Mouse (Mus musculus) large intestine, adult 2 months (tissue): ENCODE data around the gene Brap. TPM values are rescaled to one million over a fixed set of nuclear protein-coding genes. Genes with fewer than 3 reads are reported as not detected.
"Not testable (repeated sequence)": the region's sequence is repeated elsewhere in the genome, so short reads cannot be mapped to it uniquely, and the experiment has no call there.

Source experiments
- DNase-seq: peaks from one replicate; pipeline ENCODE4 v3.0.0-alpha.2; 2012; ENCODE audit warnings: low read depth, low spot score
- WGBS: fragments of 180-500 bp; shearing (Covaris S2); methylation state at CpG from one replicate; pipeline ENCODE4 v1.1.7; 2018; 5-methylcytosine and 5-hydroxymethylcytosine counted together
- polyA plus RNA-seq: library from polyadenylated mRNA; depleted of rRNA; stranded (reverse); fragments of >200 nt; gene quantifications from 2 replicates; pipeline ENCODE4 v1.2.3, GENCODE M21; 2012

Gene Brap
- polyA plus RNA-seq, 1 experiment: 18.7 TPM

DNA sequence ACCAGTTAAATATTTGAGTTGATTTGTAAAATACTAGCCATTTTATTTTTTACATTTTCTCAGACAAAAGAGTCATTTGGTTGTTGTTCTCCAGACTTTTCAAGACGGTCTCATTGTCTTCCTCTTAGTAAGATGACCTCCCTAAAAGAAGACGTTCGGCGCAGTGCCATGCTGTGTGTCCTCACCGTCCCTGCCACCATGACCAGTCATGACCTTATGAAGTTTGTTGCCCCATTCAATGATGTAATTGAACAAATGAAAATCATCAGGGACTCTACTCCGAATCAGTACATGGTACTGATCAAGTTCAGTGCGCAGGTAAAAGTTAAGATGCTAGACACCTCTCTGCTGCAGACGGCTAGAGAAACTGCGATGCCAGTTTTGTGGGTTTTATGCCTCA is 4.6 kb downstream of the Brap start:
- no peak for DNase-seq
- WGBS: 96% methylated on average over 9 of the region's 9 CpGs

DNA sequence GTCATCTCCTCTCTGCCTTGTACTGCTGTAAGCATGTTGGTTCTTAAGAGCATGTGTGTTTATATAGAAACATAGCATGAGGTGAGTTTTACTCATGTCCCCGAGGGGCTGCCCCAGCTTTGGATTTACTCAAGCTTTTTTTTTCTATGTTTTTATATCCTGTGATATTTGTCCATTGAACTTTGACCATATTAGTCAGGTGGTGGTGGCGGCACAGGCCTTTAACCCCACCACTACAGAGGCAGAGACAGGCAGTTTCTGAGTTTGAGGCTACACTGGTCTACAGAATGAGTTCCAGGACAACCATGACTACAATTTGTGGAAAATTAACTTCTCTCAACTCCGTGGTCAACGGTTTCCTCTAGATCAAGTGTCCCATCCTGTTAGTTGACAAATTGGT is 6.7 kb downstream of the Brap start:
- 64% methylated on average over 4 of the region's 4 CpGs for WGBS
- DNase-seq: no peak

DNA sequence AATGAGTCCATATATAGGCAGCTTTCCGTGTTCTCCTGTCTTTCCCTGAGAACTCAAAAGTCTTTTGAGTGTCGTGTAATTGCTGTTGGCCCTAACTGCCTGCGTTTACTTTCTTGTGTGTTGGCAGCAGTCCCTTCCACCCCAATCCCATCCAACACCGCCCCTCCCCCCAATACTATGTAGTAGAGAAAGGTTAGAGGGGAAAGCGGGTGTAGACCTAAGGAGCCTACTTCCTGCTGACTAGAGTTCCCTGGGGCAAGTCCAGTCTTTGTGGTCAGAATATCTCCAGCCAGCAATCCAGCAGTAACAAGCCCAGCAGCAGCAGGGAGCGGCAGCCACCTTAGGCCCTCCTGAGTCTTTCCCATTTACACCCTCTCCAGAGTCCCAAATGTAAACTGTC is 8.0 kb downstream of the Brap start:
- WGBS: 46% methylated on average over 6 of the region's 6 CpGs
- no peak for DNase-seq

DNA sequence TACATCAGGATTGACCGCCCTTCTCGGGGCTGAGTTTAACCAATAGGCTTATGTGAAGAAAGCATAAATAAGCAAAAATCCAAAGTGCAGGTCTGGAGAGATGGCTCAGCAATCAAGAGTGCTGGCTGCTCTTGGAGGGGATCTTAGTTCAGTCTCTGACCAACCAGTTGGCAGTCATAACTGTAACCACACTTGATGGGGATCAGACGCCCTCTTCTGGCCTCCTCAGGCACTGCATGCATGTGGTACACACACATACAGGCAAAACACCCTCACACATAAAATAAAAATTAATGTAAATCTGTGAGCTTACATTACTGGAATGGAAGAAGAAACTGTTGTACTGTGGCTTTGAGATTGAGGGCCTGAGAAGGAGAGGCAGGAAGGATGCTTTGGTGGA is 10.0 kb downstream of the Brap start:
- 93% methylated on average over 3 of the region's 3 CpGs for WGBS
- no peak for DNase-seq

DNA sequence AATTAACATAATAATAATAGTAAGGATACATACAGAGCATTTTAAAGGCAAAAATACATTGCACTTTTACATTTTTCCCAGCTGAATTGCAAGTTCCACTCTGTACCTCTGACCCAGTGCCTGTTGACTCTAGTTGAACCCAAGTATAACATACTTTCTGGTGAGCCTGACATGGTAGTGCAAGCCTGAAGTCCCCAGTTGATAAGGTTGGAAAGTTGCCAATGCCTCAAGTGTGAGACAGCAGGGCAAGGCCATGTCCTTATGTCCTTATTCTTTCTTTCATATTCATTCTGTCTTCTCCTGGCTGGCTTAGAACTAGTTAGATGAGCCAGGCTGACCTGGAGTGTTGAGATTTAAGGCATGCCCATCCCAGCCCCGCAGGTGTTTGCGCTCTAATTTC is 21.9 kb downstream of the Brap start:
- no peak for DNase-seq
- WGBS: 91% methylated on average over 2 of the region's 2 CpGs

DNA sequence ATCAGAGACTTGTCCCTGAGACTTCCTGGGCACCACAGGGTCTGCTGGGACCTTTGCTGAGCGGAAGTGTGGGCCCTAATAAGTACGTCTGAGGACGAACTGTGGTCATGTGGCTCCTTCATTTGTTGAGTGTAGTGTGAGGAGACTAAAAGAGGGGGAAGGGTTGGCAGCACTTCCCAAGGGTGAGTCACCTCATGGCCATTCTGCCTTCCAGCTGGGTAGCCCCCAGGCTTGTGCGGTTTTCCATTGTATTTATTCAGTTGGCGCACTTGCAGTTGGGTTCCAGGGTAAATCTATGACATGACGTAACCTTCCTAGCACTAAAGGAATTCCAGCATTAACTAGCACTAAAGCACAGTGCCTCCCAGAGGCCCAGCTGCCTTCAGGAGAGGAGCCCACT is 25.1 kb downstream of the Brap start:
- DNase-seq: no peak
- WGBS: 76% methylated on average over 6 of the region's 6 CpGs

DNA sequence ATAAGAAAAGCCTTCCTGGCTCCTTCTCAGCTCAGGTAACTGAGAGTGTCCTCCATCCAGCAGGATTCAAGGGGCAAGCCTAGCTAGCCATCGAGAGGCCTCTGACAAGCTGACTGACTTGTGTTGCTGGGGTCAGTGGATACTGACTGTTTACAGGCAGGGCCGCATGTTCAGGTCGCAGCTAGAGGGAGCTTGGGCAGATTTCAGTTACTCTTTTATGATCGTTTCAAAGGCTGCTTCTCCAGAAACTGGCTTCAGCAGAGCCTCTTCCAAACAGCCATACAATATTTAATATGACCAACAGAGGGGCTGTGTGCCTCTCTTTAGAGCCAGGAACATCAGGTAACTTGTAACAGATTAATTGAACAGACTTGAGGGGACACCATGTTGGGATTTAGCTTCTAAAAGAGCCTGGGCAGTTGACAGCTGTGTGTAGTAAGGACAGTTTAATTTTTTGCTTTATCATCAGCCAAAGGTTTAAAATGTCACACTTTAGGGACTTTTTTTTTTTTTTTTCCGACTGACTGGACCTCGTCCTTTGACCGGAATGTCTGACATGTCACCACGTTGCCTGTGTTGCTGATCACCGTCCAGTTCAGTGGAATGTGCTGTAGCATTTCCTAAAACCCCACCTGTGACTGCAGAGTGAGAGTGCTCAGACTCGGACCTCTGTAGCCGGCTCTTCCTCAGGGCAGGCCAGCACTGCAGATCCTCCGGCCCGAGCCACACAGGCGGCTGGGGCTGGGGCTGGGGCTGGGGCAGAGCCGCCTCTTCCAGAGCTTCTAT is 25.9 kb downstream of the Brap start:
- DNase-seq: no peak
- WGBS: 71% methylated on average over 15 of the region's 15 CpGs

DNA sequence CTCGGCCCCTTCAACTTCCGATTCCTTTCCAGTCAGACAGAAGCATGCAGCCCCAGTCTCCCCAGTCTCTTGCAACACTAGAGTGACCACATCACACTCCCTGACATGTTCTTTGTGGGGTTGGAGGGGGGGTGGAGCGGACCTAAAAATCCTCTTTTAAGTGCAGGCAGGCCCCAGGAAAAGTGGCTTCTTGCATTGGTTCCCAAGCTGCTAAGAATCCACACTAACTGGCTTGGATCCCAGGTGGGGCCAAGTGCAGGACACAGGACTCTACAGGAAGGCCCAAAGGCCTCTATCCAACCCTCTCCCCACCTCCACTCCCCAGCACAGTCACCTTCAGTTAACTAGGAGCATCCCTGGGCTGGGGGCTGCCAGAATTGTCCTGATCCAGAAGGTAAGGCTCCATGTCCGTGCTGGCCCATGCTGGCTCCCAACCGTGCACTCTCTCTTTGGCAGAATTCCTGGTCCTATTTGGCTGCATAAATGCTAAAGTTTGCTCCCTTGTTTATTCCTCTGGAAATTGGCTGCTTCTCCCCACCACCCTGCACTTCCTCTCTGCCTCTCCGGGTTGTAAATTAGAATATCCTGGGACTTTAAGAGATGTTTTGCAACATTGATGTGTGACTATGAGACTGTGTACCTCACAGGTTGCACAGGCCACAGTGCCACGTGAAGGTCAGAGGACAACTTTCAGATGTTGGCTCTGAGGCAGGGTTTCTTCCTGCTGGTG is 30.3 kb downstream of the Brap start:
- 48% methylated on average over 7 of the region's 7 CpGs for WGBS
- no peak for DNase-seq

DNA sequence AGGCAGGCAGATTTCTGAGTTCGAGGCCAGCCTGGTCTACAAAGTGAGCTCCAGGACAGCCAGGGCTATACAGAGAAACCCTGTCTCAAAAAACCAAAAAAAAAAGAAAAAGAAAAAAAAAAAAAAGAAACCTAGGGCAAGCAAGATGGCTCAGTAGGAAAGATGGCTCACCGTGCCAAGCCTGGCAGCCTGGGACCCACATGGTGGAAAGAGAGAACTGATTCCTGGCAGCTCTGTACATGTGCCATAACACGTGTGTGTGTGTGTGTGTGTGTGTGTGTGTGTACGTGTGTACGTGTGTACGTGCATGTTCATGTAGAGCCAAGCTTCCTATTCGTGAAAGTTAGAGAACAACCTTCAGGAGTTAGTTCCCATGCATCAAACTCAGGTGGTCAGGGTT is 31.1 kb downstream of the Brap start:
- DNase-seq: not testable (repeated sequence)
- 93% methylated on average over 7 of the region's 7 CpGs for WGBS

DNA sequence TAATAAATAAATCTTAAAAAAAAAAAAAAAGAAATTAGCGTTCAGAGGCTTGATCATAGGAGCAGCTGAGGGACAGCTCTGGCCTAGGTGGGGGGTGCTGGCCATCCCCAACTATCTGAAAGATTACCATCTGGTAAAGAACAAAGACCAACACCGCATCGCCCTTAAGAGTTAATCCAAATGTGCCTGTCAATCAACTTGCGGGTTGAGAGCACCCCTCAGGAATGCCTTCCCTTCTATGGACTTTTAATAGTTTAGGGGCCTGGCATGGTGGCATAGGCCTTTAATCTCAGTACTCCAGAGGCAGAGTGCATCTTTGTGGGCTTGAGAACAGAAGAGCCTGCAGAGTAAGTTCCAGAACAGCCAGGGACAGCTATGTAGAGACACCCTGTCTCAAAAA is 32.5 kb downstream of the Brap start:
- DNase-seq: no peak
- WGBS: 86% methylated on average over 4 of the region's 4 CpGs

DNA sequence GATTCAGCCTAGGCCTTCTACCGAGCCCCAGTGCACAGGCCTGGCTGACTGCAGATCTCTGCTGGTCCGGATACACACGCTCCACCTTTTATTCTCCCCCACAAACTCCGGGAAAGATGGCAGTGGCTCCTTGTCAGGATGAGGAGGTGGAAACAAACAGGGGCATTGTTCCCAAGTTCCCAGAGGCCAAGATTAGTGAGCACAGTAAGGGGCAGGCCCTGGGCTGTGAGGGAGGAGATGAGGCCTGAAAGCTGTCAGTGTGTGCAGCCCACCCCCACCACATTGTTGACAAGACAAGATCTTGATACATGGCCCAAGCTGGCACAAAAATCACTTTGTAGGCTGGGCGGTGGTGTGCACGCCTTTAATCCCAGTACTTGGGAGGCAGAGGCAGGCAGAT is 36.4 kb downstream of the Brap start:
- 78% methylated on average over 6 of the region's 6 CpGs for WGBS
- DNase-seq: no peak

DNA sequence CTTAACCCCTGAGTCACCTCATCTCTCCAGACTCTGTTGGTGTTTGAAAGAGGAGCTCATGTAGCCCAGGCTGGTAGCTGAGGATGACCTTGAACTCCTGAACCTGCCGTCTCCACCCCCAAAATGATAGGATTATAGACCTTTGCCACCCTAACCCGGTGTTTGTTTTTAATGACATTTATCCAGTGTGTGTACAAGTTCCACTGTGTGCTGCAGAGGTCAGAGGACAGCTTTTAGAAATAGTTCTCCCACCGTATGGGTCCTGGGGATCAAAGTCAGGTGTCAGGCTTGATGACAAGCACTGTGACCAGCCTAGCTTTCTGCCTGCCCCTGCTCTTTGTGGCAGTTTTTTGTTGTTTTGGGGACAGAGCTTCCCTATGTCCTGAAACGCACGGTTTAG is 39.5 kb downstream of the Brap start:
- 47% methylated on average over 5 of the region's 5 CpGs for WGBS
- DNase-seq: no peak

DNA sequence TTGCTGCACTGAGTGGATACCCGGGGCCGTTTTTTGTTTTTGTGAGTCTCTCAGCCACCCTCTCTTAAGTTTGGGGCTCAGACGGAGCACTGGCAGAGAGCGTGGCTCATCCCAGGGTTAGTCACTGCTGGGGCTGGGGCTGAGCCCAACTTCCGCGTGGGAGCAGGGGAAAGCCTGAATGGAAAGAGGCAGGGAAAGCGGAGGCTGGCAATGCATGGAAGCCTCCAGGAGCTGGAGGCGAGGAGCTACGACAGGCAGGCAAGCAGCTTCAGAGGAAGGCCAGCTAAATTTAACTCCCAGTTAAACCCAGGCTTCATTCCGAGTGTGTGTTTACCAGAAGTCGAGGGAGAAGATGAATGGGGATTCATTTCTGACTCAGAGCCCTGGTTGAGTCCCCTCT is 40.1 kb downstream of the Brap start:
- no peak for DNase-seq

DNA sequence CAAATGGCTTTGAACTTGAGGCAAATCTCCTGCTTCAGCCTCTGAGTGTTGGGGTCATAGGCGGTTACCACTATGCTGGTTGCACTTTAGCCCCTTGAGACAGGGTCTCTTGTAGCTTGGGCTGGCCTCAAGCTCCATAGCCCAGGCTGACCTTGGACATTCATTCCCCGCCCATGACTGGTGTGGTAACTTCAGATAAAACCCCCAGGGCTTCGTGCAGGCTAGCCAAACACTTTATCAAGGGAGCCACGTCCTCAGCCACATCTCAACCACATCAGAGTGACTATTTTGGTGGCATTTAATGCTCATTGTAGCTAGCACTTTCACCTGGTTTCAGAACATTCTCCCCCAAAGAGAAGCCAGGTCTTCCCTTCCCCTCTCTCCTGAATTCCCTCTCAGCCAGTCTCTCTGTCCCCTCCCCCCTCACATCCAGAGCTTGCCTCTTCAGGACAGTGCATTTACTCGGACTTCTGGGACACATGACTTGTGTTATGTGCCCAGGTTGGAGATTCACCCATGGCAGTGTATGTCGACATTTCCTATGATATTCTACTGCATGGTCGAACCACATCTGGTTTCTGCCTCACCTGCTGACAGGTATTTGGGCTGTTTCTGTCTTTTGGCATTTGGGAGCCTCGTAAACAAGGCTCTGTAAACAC is 40.9 kb downstream of the Brap start:
- no peak for DNase-seq
- WGBS: 47% methylated on average over 8 of the region's 8 CpGs

More for the DNA sequence above, 40.1 kb downstream of the Brap start:
- 57% methylated on average over 11 of the region's 11 CpGs for WGBS

DNA sequence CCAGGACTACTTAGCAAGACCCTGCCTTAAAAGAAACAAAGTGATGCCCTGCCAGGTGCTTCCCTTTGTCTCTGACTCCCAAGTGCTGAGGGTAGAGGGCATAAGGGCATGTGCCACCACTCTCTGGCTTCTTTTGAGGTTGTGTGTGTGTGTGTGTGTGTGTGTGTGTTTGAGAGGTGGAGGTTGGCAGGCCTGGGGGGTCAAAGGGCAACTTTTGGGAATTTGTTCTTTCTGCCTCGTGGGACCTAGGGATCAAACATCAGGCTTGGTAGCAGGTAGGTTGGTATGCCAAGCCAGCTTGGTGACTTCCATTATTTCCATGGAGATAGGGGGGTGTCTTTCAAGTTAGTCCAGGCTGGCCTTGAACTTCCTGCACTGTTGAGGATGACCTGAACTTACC is 43.0 kb downstream of the Brap start:
- 17% methylated on average over 1 of the region's 1 CpGs for WGBS
- no peak for DNase-seq

DNA sequence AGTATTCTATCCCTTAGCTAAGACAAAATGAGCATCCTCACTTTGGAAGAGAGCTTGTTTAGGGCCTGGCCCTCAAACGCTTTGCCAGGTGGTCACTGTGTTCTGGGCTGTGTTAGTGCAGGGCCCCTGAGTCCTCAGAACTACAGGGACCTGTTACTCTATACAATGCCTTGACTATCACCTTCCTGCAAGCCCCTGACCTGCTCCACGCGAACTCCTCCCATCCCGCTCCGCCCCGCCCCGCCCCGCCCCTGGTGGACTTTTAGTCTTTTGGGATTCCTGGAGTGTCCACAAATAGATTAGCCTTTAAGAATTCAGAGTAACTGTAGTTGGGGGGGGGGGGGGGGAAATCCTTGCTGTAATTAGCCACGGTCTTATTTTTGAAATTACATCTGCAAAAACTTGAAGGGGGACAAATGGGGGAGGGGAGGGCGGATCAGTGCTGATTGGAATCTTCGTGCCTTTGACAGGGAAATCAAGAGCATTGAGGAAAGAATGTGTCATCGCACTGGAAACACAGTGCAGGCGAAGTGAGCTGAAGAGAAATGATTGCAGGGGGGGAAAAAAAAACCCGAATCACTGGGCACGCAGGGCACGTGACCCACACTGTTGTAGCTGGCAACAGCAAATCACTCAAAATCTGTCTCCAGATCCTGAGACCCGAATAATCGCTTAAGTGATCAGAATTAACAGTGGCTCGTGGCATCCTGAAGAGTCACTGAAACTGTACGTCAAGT is 44.3 kb downstream of the Brap start:
- no peak for DNase-seq
- WGBS: 9% methylated on average over 20 of the region's 20 CpGs

DNA sequence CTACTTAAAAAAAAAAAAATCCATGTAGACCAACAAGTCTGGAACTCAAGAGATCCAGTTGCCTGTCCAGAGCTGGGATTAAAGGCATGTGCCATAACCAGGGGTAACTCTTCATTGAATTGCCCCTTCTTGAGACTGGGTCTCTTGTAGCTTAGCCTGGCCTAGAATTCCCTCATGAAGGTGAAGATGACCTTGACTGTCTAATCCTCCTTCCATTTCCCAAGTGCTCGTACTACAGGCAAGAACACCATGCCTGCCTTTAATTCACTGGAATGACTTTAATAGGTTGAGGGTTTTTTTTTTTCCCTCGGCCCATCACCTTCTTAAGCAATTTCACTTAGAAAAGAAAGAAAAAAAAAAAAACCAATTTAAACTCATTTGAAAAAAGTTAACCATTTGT is 50.0 kb downstream of the Brap start:
- DNase-seq: no peak
- WGBS: 33% methylated on average over 2 of the region's 2 CpGs

DNA sequence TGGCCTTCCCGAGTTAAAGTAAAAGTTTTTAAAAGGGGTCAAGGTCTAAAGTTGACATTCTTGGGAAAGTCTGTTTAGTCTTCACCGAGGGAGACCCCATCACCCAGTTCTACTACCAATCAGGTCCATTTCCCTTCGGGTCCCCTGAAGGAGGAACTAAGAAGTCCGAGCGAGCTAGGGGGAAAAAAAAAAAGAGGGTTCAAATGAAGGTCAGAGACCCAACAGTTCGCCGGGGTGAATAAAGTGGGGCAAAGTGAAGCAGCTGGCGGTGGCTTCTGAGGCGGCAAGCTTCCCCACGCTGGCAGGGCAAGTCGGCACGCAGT is 50.4 kb downstream of the Brap start:
- under 1% methylated on average over 12 of the region's 12 CpGs for WGBS
- no peak for DNase-seq

DNA sequence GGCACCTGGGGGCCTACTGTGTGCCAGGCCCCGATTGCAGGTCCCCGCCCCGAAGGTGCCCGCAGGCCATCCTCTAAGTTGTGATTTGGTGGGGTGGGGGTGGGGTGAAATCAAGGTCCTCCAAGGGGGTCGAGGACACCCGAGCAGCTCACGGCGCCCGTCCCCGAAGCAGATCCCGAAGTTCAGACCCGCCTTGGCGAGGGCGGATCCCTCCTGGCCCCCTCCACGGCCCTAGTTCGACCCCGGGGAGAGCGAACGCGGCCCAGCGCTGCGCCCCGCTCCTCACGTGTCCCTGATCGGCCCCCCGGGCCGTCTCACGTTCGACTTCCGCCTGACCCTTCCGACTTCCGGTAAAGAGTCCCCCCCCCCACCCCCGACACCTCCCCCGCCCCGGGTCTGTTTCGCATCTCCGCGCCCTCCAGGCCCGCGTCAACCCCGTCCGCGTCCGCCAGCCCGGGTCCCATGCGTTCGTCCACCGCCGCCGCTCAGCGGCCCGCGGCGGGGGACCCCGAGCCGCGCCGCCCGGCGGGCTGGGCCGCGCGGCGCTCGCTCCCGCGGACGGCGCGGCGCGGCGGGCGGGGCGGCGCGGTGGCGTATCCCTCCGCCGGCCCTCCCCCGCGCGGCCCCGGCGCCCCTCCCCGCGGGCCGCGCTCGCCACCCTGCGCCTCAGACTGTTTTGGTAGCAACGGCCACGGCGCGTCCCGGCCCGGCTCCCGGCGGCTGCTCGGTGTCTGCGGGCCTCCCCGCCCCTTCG is 51.0 kb downstream of the Brap start, which contains the start of gene Atxn2:
Gene Atxn2 (plus strand): TSS at position 164 of the 754 bp plus-strand sequence.
- no peak for DNase-seq
- 2% methylated on average over 88 of the region's 103 CpGs for WGBS

DNA sequence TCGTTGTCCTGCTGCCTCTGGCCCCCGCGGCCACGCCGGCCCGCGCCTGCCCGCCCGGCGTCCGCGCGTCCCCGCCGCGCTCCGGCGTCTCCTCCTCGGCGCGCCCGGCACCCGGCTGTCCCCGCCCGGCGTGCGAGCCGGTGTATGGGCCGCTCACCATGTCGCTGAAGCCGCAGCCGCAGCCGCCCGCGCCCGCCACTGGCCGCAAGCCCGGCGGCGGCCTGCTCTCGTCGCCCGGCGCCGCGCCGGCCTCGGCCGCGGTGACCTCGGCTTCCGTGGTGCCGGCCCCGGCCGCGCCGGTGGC is 51.5 kb downstream of the Brap start:
- DNase-seq: no peak
- WGBS: 1% methylated on average over 54 of the region's 57 CpGs
